Mouse (Mus musculus) ES-Bruce4 (cell line): Measurements from ENCODE around the gene Dst.

Experiments used
- CTCF ChIP-seq: IDR thresholded peaks from one replicate; pipeline ENCODE4 v1.8.1; 2011; ENCODE audit warnings: low read depth, low read length
- EP300 ChIP-seq: IDR thresholded peaks from 2 replicates; pipeline ENCODE4 v1.6.1; 2011; ENCODE audit warnings: low read depth, low read length; ENCODE audit not compliant: insufficient read depth
- POLR2A ChIP-seq: IDR thresholded peaks from one replicate; pipeline ENCODE4 v1.8.1; 2011; ENCODE audit warnings: low read length; ENCODE audit not compliant: insufficient read depth

DNA sequence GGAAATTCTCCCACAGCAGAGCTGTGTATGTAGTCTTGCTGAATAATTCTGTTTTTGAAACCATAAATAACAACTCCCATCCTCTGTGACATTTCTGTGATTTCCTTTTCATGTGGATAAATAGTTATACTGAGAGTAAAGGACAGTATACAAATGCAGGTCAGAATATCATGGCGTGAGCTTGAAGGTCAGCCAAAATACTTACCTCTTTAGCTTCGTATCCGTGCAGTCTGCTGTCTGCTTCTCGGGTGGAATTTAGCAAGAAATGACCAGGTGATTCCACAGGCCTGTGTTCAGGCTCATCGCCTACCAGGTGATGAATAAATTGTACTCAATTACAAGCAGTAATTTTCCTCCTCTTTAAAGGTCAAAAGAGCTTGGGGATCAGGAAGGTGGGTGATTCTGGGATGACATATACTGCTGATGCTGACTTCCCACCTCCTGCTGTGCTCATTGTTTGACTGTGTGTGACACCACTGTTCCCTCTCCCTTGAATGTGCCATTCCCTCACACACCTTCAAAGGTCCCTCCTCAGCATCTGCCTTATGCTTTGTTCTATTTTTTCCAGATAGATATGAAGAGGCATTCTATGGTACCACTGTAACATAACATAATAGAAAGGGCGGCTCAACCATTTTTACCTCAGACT, 163.1 kb downstream of the Dst start:
- TF ChIP-seq CTCF, result no peak
- no peak for TF ChIP-seq POLR2A
- peak; percentile 46; the same call in 1 of the 2 replicates for TF ChIP-seq EP300
